Mouse (Mus musculus) CH12.LX (cell line): Measurements from ENCODE around the gene Urad. TPM values are rescaled to one million over a fixed set of nuclear protein-coding genes. Genes with fewer than 3 reads are reported as not detected.

Experiments
- DNase-seq: peaks from one replicate; pipeline ENCODE4 v3.0.0-alpha.2; 2013; ENCODE audit errors: extremely low read depth
- H3K27ac ChIP-seq: 2 replicates; pipeline ENCODE4 v1.5.1; 2012; ENCODE audit warnings: low read depth, mild to moderate bottlenecking, control low read depth, moderate library complexity; ENCODE audit not compliant: insufficient read depth
- H3K27me3 ChIP-seq: replicated peaks from 2 replicates; pipeline ENCODE3; 2012; ENCODE audit warnings: inconsistent platforms
- H3K36me3 ChIP-seq, 2 experiments: replicated peaks in 1 of 2; 2 replicates each; pipeline versions ENCODE3 to v1.6.1; 2012; ENCODE audit warnings: inconsistent platforms in 1 of 2, low read length in 1 of 2, mild to moderate bottlenecking in 1 of 2, mixed read lengths in 1 of 2, moderate library complexity in 1 of 2; ENCODE audit not compliant: control insufficient read depth in 1 of 2, insufficient read depth in 1 of 2
- H3K4me1 ChIP-seq, 2 experiments: 2 replicates each; pipeline ENCODE4 v1.6.1; 2012; ENCODE audit warnings: inconsistent platforms in 1 of 2, moderate library complexity in 1 of 2; ENCODE audit not compliant: insufficient read depth in 2 of 2, control insufficient read depth in 1 of 2
- H3K4me2 ChIP-seq: 2 replicates; pipeline ENCODE4 v1.6.1; 2012; ENCODE audit warnings: low read depth, mild to moderate bottlenecking, control low read depth; ENCODE audit not compliant: poor library complexity, insufficient read depth, severe bottlenecking
- H3K4me3 ChIP-seq, 3 experiments: fragments of 150-350 bp in 1 of 3; sonication (generic) in 1 of 3; replicated peaks in 1 of 3; 2 replicates each; pipeline versions ENCODE3 to v1.5.1; 2011 to 2012; ENCODE audit warnings: low read depth in 2 of 3, low read length in 2 of 3, mild to moderate bottlenecking in 2 of 3, moderate library complexity in 2 of 3, control low read depth in 1 of 3, improper control_type of control experiment in 1 of 3, inconsistent platforms in 1 of 3, mixed read lengths in 1 of 3; ENCODE audit not compliant: poor library complexity in 1 of 3
- H3K79me2 ChIP-seq: replicated peaks from 2 replicates; pipeline ENCODE4 v1.6.1; 2012; ENCODE audit warnings: mild to moderate bottlenecking, moderate library complexity; ENCODE audit not compliant: control insufficient read depth, poor library complexity, insufficient read depth, severe bottlenecking; ENCODE audit errors: extremely low read depth
- H3K9ac ChIP-seq: 2 replicates; pipeline ENCODE4 v1.6.1; 2012; ENCODE audit warnings: low read depth, mild to moderate bottlenecking, control low read depth, moderate library complexity; ENCODE audit not compliant: insufficient read depth
- H3K9me3 ChIP-seq: replicated peaks from 2 replicates; pipeline ENCODE3; 2012; ENCODE audit warnings: low read length, inconsistent platforms, mixed read lengths
- BHLHE40 ChIP-seq: IDR thresholded peaks from 2 replicates; pipeline ENCODE4 v1.6.1; 2011; ENCODE audit warnings: mild to moderate bottlenecking, low read depth, low read length, improper control_type of control experiment
- CHD1 ChIP-seq: IDR thresholded peaks from 2 replicates; pipeline ENCODE4 v1.6.1; 2012; ENCODE audit warnings: low read depth, low read length, improper control_type of control experiment, inconsistent platforms
- CHD2 ChIP-seq: IDR thresholded peaks from 2 replicates; pipeline ENCODE4 v1.6.1; 2011; ENCODE audit warnings: low read length, improper control_type of control experiment
- CTCF ChIP-seq, 2 experiments: IDR thresholded peaks in 1 of 2; conservative IDR thresholded peaks in 1 of 2; 2 replicates each; pipeline ENCODE4 v1.5.1; 2011 to 2012; ENCODE audit warnings: low read depth in 2 of 2, low read length in 2 of 2, improper control_type of control experiment in 1 of 2, inconsistent platforms in 1 of 2, mild to moderate bottlenecking in 1 of 2, moderate library complexity in 1 of 2
- E2F4 ChIP-seq: IDR thresholded peaks from 2 replicates; pipeline ENCODE4 v1.6.1; 2011; ENCODE audit warnings: low read depth, low read length, improper control_type of control experiment; ENCODE audit not compliant: insufficient replicate concordance
- ELF1 ChIP-seq: IDR thresholded peaks from 2 replicates; pipeline ENCODE4 v1.6.1; 2014; ENCODE audit warnings: low read depth, mild to moderate bottlenecking, inconsistent platforms, low read length, improper control_type of control experiment
- EP300 ChIP-seq: IDR thresholded peaks from 2 replicates; pipeline ENCODE4 v1.6.1; 2011; ENCODE audit warnings: low read length, improper control_type of control experiment
- ETS1 ChIP-seq: conservative IDR thresholded peaks from 2 replicates; pipeline ENCODE4 v1.6.1; 2012; ENCODE audit warnings: low read depth, mild to moderate bottlenecking, inconsistent platforms, low read length, improper control_type of control experiment, moderate library complexity
- IRF4 ChIP-seq: IDR thresholded peaks from 2 replicates; pipeline ENCODE4 v1.6.1; 2014; ENCODE audit warnings: low read depth, mild to moderate bottlenecking, inconsistent platforms, low read length, improper control_type of control experiment
- JUN ChIP-seq: IDR thresholded peaks from 2 replicates; pipeline ENCODE4 v1.6.1; 2011; ENCODE audit warnings: low read depth, mild to moderate bottlenecking, low read length, improper control_type of control experiment, moderate library complexity; ENCODE audit not compliant: insufficient read depth
- JUND ChIP-seq: conservative IDR thresholded peaks from 2 replicates; pipeline ENCODE4 v1.6.1; 2011; ENCODE audit warnings: low read depth, low read length, improper control_type of control experiment
- MAX ChIP-seq: IDR thresholded peaks from 2 replicates; pipeline ENCODE4 v1.6.1; 2011; ENCODE audit warnings: low read length, improper control_type of control experiment
- MAZ ChIP-seq: IDR thresholded peaks from 2 replicates; pipeline ENCODE4 v1.6.1; 2012; ENCODE audit warnings: low read depth, mild to moderate bottlenecking, inconsistent platforms, low read length, improper control_type of control experiment, moderate library complexity
- MEF2A ChIP-seq: IDR thresholded peaks from 2 replicates; pipeline ENCODE4 v1.6.1; 2014; ENCODE audit warnings: low read depth, mild to moderate bottlenecking, inconsistent platforms, low read length, improper control_type of control experiment, borderline replicate concordance
- MXI1 ChIP-seq: IDR thresholded peaks from 2 replicates; pipeline ENCODE4 v1.6.1; 2011; ENCODE audit warnings: mild to moderate bottlenecking, low read depth, low read length, improper control_type of control experiment
- MYC ChIP-seq: IDR thresholded peaks from 2 replicates; pipeline ENCODE4 v1.6.1; 2011; ENCODE audit warnings: low read depth, mild to moderate bottlenecking, improper control_type of control experiment, low read length
- NELFE ChIP-seq: IDR thresholded peaks from 2 replicates; pipeline ENCODE4 v1.6.1; 2011; ENCODE audit warnings: low read depth, low read length, improper control_type of control experiment
- POLR2A ChIP-seq: IDR thresholded peaks from 2 replicates; pipeline ENCODE4 v1.6.1; 2011; ENCODE audit warnings: low read depth, mild to moderate bottlenecking, improper control_type of control experiment, low read length
- POLR2AphosphoS2 ChIP-seq: IDR thresholded peaks from 2 replicates; pipeline ENCODE4 v1.6.1; 2011; ENCODE audit warnings: low read depth, low read length, improper control_type of control experiment
- RAD21 ChIP-seq: IDR thresholded peaks from 2 replicates; pipeline ENCODE4 v1.6.1; 2011; ENCODE audit warnings: low read depth, mild to moderate bottlenecking, low read length, improper control_type of control experiment, moderate library complexity
- SIN3A ChIP-seq: IDR thresholded peaks from 2 replicates; pipeline ENCODE4 v1.6.1; 2012; ENCODE audit warnings: low read length, improper control_type of control experiment, inconsistent platforms
- SMC3 ChIP-seq: IDR thresholded peaks from 2 replicates; pipeline ENCODE4 v1.6.1; 2011; ENCODE audit warnings: low read depth, low read length, improper control_type of control experiment
- TBP ChIP-seq: conservative IDR thresholded peaks from 2 replicates; pipeline ENCODE4 v1.6.1; 2011; ENCODE audit warnings: low read depth, low read length, improper control_type of control experiment
- TCF12 ChIP-seq: IDR thresholded peaks from 2 replicates; pipeline ENCODE4 v1.6.1; 2014; ENCODE audit warnings: low read depth, mild to moderate bottlenecking, inconsistent platforms, low read length, improper control_type of control experiment
- USF1 ChIP-seq: IDR thresholded peaks from 2 replicates; pipeline ENCODE4 v1.6.1; 2014; ENCODE audit warnings: low read depth, mild to moderate bottlenecking, inconsistent platforms, low read length, improper control_type of control experiment
- USF2 ChIP-seq: conservative IDR thresholded peaks from 2 replicates; pipeline ENCODE4 v1.6.1; 2011; ENCODE audit warnings: low read depth, low read length, improper control_type of control experiment
- ZC3H11A ChIP-seq: IDR thresholded peaks from 2 replicates; pipeline ENCODE4 v1.6.1; 2012; ENCODE audit warnings: low read depth, mild to moderate bottlenecking, inconsistent platforms, low read length, improper control_type of control experiment
- ZKSCAN1 ChIP-seq: IDR thresholded peaks from 2 replicates; pipeline ENCODE4 v1.6.1; 2012; ENCODE audit warnings: low read depth, inconsistent platforms, low read length, improper control_type of control experiment, borderline replicate concordance
- dilution Hi-C: fragments of 300-500 bp; cut with MboI; formaldehyde crosslinking; loops from 2 replicates; pipeline ENCODE4 v1.14.3; 2020; ENCODE audit warnings: low sequenced_read_pairs; ENCODE audit not compliant: extremely low pct_unique_long_range_greater_than_20kb, extremely low pct_ligation_motif_present
- in situ Hi-C: fragments of 300-500 bp; cut with MboI; formaldehyde crosslinking; loops from 3 replicates; pipeline ENCODE4 v1.14.3; 2019; ENCODE audit warnings: low sequenced_read_pairs, low pct_ligation_motif_present, low pct_unique_long_range_greater_than_20kb, mixed read lengths
- polyA plus RNA-seq: library from polyadenylated mRNA; unstranded; fragments of >175 nt; gene quantifications from 2 replicates; pipeline ENCODE4 v1.2.1, GENCODE M21; 2012; ENCODE audit warnings: low read depth; ENCODE audit not compliant: insufficient read length
- total RNA-seq, 2 experiments: library from RNA; depleted of rRNA; stranded (reverse); fragments of 300-350 nt in 1 of 2; fragments of >200 nt in 1 of 2; gene quantifications; 2 replicates each; pipeline ENCODE4 v1.2.3; 2012 to 2014

Gene Urad
- total and polyA plus RNA-seq, 3 experiments = not detected

DNA sequence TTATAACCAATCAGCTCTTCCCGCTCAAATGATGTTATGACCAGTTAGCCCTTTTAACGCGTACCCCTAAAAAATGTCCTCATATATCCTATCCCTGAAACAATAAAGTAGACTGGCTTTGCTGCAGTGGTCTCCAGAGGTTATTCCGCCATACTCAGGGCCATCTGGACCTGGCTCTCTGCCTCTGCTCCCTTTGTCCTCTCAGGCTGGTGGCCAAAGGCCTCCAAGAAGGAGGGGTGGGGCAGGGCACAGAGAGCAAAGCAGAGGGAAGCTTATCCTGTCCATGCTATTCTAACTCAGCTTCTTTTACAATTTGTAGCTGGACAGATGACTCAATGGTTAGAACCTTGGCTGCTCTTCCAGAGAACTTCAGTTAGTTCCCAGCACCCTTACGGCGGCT is 46.0 kb upstream of the Urad start:
- no peak for DNase-seq
- H3K9me3 ChIP-seq = no peaks in the 10 kb centered on the region
- no peaks in the 10 kb centered on the region for H3K79me2 ChIP-seq
- no peak overlapping the region for H3K9ac ChIP-seq
- in situ Hi-C loops = no loop called here
- H3K4me1 ChIP-seq = peaks cover 13 to 40% of the 10 kb centered on the region in 2 experiments
- no peak overlapping the region for H3K4me3 ChIP-seq
- no peak for TF ChIP-seq ZKSCAN1
- TF ChIP-seq POLR2A = no peak
- TF ChIP-seq CHD2 = no peak
- no peak for TF ChIP-seq MEF2A
- no peak for TF ChIP-seq EP300
- no peak for TF ChIP-seq NELFE
- TF ChIP-seq USF1 = no peak
- TF ChIP-seq JUN = no peak
- TF ChIP-seq CTCF (conservative IDR thresholded peaks at IDR 0.05 in 1 of 2, IDR thresholded peaks at IDR 0.05 in 1 of 2; ENCODE audit: low read depth in 2 of 2, low read length in 2 of 2) = no peak
- no peak for TF ChIP-seq RAD21
- dilution Hi-C loops = no loop called here
- H3K27ac ChIP-seq = no peak overlapping the region
- no peaks in the 10 kb centered on the region for H3K27me3 ChIP-seq
- no peak overlapping the region for H3K4me2 ChIP-seq
- peaks cover 0 to 2% of the 10 kb centered on the region in 2 experiments for H3K36me3 ChIP-seq

DNA sequence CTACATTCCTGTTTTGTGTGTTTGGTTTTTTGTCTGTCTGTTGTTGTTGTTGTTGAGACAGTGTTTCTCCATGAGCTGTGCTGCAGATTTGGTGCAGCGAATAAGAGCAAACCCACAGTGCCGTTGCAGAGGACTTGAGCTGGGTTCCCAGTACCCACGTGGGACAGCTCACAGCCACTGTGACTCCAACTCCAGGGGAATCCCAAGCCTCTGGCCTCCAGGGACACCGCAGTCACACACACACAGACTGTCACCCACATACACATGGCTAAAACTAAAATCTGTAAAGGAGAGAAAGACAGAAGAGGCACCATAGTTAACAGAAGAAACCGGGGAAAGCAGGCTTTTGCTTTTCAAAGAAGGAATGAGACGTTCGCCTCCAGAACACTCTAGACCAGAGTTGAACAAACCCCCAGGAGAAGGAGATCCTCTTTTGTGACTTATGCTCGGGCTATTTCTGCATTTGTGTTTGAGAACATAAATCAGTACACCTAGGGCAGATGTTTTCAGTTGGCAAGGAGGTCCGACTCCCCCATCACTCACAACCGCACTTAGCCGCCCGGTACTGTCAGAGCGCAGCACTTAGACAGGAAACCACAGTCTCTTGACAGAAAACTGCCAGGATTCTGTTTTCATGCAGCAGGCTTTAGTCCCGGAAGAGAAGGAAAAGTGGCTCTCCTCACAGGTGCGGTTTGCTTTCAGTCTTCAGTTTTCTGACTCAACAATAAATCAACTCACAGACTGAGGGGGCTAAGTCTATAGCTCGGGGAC is 43.9 kb upstream of the Urad start:
- H3K4me3 ChIP-seq = peak overlapping the region in 1 of 3 experiments; percentile 20
- dilution Hi-C loops = no loop called here
- DNase-seq = peak; percentile 74
- no peaks in the 10 kb centered on the region for H3K27me3 ChIP-seq
- H3K9me3 ChIP-seq = no peaks in the 10 kb centered on the region
- H3K36me3 ChIP-seq = peaks cover 0 to 2% of the 10 kb centered on the region in 2 experiments
- no peaks in the 10 kb centered on the region for H3K79me2 ChIP-seq
- TF ChIP-seq MAX = peak; percentile 67
- TF ChIP-seq NELFE = no peak
- peak; percentile 18; the same call in 1 of the 2 replicates for TF ChIP-seq ETS1
- no peak for TF ChIP-seq SMC3
- no peak for TF ChIP-seq USF2
- peak; percentile 51; the same call in 1 of the 2 replicates for TF ChIP-seq MYC
- no peak for TF ChIP-seq POLR2AphosphoS2
- no peak for TF ChIP-seq ELF1
- TF ChIP-seq CHD1 = no peak
- peak; percentile 90 for TF ChIP-seq MXI1
- peak; percentile 56 for TF ChIP-seq BHLHE40
- peak; percentile 20; the same call in 1 of the 2 replicates for TF ChIP-seq EP300
- no peak for TF ChIP-seq ZKSCAN1
- TF ChIP-seq TCF12 = peak; percentile 41; the same call in 1 of the 2 replicates
- TF ChIP-seq POLR2A = no peak
- TF ChIP-seq USF1 = no peak
- TF ChIP-seq CTCF (conservative IDR thresholded peaks at IDR 0.05 in 1 of 2, IDR thresholded peaks at IDR 0.05 in 1 of 2; ENCODE audit: low read depth in 2 of 2, low read length in 2 of 2) = no peak
- no peak for TF ChIP-seq ZC3H11A
- no peak for TF ChIP-seq JUND
- 0 out of 2 replicates have a peak, but pooled peaks have one; percentile 60 for TF ChIP-seq SIN3A
- TF ChIP-seq E2F4 = no peak
- TF ChIP-seq MEF2A = 0 out of 2 replicates have a peak, but pooled peaks have one; percentile 23
- peak; percentile 21; the same call in 1 of the 2 replicates for TF ChIP-seq IRF4
- no peak for TF ChIP-seq MAZ
- TF ChIP-seq TBP = no peak
- TF ChIP-seq CHD2 = no peak
- H3K27ac ChIP-seq = no peak overlapping the region
- in situ Hi-C loops = no loop called here
- H3K9ac ChIP-seq = no peak overlapping the region
- H3K4me2 ChIP-seq = peak overlapping the region; percentile 51
- H3K4me1 ChIP-seq = peaks cover 7 to 41% of the 10 kb centered on the region in 2 experiments
